Mouse (Mus musculus) heart, adult 11 months (tissue): ENCODE data around the gene Fam126b.
A peak's percentile ranks its signal among the peaks of the same experiment; 100 is the strongest.
"Not testable (repeated sequence)": the region's sequence is repeated elsewhere in the genome, so short reads cannot be mapped to it uniquely, and the experiment has no call there.

Source experiments
- DNase-seq: peaks from one replicate; pipeline ENCODE4 v3.0.0; 2022

Gene Fam126b

DNA sequence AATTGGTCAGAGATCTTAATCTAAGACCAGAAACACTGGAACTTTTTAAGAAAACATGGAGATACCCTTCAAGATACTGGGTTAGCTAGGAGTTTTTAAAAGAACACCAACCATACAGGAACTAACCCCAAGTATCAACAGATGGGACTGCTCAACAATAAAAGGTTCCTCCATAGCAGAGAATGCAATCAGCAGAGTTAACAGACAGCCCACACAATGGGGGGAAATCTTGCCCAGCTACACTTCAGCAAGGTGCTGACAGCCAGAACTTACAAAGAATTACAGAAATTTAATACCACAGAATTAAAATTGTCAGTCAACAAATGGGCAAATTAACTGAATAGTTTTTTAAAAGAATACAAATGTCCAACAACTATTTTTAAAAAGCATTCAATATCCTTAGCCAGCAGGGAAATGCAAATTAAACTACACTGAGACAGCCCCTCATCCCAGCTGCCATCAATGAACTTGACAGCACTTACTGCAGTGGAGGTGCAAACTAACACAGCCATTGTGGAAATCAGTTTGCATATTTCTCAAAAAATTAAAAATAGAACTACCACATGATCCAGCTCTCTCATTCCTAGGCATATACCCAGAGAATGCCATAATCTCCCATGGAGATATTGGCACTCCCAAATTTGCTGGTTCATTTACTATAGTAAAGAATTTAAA is 17.5 kb downstream of the Fam126b start:
- DNase-seq = no peak

DNA sequence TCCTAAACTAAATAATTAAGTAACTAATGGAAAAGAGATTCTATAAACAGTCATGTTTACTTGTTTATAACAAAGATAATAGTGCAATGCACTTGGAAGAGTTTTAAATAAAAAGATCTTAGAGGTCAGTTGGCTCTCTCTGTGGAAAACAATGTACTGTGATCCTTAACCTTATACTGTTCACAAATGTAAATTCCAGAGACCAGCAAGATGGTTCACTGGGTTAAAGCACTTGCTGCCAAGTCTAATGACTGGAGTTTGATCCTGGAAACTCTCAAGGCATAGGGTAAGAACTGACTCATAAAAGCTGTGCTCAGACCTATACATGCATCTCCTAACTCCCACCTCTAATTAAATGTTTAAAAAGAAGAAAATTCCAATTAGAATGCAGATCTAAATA is 19.5 kb downstream of the Fam126b start:
- no peak for DNase-seq

DNA sequence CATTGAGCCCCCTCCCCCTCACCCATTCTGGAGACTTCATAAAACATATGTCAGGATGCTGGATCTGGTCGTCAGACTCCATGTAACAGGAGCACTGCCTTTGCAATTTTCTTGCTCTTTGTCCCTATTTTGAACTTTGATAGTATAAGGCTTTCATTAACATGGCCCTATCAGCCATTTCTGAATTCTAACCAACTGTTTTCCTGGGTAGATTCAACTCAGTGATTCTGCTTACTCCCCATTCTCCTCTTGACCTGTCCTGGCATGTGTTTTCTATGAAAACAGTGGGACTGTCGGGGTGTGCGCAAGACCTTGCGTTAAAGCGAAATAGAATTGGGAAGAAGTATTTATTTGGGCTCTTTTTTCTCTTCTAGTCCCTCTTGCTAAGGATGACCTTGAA is 21.1 kb downstream of the Fam126b start:
- DNase-seq = no peak

DNA sequence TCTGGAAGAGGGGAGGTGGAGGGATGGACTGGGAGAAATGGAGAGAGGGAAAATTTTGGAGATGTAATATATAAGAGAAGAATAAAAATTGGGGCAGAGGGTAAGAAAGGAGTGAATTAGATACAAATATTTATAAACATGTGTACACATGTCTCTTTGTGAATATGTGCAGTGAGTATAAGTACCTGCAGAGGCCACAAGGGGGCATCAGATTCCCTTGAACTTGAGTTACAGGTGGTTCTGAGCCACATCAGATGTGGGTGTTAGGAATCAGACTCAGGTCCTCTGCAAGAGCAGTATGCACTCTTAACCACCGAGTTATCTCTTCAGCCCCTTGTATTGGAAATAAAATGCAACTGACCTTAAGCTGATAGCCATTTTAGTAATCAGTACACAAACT is 23.7 kb downstream of the Fam126b start:
- DNase-seq = no peak

DNA sequence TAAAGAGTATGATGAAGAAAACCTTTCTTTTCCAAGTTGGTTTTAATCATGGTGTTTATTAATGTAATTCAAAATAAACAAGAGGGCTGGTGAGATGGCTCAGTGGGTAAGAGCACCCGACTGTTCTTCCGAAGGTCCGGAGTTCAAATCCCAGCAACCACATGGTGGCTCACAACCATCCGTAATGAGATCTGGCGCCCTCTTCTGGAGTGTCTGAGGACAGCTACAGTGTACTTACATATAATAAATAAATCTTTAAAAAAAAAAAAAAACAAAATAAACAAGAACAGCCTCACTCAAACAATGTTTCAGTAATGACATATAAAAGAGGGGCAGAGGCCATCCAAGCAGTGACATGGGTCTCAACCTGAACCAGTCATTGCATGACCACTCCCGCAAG is 25.8 kb downstream of the Fam126b start:
- not testable (repeated sequence) for DNase-seq

DNA sequence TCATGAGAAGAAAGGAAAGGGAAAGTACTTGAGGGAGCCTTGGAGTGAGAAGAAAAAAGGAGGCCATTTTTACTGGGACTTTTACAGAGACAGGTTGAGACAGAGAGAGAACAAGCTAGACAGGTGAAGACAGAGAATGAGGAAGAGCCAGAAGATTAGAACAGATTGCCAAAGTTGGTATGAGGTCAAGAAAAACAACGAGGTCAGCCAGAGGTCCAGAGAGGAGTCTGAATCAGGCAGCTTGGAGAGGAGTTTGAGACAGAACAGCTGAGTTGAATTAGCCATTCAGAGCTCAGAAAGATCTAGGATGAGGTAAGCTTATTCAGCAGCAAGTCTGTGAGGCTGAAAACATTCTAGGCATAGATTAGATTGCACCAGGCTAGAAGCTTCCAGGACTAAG is 44.7 kb downstream of the Fam126b start:
- no peak for DNase-seq

DNA sequence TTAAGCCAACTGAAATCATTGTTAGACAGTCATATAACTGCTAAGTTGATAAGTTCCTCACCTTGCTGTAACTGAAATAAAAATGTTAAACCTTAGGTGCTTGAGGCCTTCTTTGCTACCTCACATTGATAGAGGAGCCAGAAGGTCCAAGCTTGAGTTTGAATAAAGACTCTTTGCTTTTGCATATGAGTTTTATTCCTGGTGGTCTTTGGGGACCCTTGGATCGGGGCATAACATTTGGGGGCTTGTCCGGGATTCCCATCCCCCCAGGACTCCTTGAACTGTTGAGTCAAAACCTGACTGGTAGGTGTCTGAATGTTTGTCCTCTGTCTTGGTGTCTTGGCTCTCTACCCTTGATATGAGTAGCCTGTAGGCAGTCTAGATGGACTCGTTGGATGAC is 78.9 kb downstream of the Fam126b start:
- DNase-seq = peak; percentile 83

DNA sequence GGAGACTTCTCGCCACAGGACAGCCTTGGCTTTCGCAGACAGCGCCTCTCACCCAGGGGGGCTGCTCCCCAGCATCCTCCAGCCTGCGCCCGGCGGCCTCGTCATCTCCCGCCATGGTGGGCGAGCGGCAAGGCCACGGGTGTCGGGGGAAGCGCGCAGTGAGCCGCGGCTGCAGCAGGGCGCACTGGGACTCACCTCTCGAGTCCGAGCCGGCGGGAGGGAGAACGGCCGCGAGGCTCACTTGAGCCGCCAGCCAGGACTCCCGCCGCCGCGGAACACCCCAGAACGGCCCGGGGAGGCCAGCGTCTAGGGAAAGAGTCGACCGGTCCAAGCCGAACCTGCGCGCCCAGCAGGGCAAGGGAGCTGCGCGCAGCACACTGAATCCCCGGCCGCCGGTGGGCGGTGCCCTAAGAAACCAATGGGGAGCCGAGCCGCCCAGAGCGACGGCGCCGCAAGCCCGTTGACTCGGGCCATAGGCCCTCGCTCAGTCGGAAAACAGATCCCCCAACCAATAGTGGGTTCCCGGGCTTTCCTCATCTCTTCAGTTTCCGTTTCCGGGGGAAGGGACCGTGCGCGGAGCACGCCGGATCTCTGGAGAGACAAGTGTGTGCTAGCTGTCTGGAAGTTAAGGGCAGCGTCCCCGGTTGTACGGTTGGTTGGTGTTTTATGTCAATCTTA is 81.4 kb downstream of the Fam126b start, which contains the start of gene Orc2:
Gene Orc2, minus strand, starts transcription at position 533 of the 678 bp plus-strand sequence.
- DNase-seq = peak; percentile 99

DNA sequence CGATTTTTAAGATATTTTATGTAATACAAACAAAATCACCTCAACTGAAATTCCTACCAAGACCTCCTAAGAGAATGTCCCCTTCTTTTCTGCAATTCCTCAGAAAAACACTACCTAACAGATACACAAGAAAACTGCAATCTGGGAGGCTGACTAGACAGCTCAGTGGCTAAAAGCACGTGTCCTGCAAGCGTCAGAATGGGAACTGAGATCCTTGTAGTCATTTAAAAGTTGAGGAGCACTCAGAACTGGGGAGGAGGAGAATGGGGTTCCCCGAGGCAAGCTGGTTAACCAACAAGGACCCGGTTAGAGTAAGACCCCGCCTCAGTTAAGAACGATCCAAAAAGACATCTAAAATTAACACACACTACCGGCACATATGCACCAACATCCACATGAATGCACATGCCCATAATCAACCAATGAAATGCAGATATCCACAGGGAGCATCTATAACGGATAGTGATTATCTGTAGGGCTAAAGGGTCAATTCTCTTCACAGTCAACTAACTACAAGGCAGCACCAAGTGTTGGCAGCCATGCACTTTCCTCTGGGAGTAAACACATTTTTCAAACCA is 82.2 kb downstream of the Fam126b start:
- DNase-seq = peak; percentile 18

DNA sequence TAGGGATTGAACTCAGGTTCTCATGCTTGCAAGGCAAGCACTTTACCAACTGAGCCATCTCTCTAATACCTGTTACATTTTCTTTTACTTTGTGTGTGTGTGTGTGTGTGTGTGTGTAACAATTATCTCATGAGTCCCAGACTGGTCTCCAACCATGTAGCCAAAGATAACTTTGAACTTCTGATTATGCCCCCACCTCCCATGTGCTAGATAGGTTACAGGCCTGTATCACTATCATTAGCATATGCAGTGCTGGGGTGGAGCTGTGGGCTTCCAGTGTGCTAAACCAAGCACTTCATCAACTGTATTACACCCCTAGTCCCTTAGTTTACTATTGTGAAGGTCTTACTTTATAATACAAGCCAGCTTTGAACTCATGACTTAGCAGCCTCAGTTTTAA is 83.0 kb downstream of the Fam126b start:
- peak; percentile 33 for DNase-seq

DNA sequence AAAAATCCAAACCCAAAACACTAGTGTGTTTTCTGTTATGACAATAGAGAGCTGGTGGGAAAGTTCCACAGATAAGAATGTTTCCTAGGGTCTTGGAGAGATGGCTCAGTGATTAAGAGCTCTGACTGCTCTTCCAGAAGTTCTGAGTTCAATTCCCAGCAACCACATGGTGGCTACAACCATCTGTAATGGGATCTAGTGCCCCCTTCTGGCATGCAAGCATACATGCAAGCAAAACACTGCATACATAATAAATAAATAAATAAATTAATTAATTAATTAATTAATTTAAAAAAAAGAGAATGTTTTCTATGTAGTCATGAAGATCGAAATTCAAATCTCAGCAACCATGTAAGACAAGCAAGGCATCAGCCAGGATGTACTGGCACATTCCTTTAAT is 87.4 kb downstream of the Fam126b start:
- peak; percentile 7 for DNase-seq

DNA sequence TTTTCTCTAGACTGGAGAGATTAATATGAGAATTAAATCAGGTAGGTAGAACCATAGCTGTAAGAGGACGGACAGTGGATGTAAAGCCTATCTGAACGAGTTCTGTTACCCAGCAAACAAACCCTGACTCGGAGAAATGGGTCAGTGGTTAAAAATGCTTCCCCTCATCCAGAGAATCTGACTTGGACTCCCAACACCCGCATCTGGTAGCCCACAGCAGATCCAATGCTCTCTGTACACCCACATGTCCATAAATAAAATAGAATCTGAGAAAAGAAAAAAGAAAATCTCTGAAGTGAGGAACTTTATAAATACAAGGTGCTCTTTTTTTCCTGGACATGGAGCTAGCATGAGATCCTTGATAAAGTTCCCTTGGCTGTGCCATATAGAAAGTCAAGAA is 88.4 kb downstream of the Fam126b start:
- peak; percentile 46 for DNase-seq

DNA sequence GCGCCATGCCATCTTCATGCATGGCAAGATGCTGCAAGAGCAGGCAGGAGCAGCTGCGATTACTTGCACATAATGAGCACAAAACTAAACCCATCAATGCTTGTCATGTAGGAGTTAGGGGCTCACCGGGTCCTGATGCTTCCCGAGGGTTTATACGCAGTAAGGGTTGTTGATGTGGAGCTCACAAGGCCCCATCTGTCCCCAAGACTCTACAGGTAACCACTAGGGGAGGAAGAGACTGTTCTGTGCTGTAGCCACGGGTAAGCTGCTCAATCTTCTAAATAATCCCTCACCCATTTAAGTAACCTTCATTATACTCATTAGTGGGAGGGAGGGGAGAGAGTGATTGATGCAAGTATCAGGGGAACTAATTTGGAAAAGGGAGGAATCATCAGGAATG is 90.5 kb downstream of the Fam126b start:
- DNase-seq = peak; percentile 61

DNA sequence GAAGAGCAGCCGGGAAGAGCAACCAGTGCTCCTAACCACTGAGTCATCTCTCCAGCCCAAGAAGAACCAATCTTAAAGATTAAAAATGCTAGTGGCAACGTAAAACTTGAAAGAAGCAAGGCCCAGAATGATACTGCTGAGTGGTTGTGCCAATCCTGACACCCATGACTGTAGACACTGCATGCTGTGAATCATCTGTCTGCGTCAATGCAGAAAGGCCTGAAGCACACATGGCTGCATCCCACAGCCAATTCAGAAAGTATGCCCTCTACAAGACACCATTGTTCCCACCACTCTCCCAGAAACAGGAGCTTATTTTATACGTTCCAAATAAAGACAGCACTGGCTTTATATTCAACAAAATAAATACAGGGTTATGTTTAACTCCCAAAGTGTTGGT is 103.5 kb downstream of the Fam126b start:
- no peak for DNase-seq

DNA sequence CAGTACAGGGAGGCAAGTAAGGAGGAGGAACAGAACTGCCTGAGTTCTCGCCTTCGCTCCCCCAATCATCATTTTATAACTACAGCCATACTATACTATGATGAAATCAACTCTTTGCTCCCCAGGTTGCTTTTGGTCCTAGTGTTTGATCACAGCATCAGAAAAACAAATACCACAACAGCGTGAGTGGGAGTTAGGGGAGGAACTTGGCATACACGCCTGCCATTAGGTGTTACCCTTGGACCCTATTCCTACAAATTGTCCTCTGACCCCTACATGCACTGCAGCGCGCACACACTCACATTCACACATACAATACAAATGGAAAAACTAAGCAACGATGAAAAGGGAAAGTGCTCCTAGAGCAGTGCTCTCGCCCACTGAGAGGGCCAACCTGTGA is 110.5 kb downstream of the Fam126b start:
- no peak for DNase-seq
